ENCODE assay signal across 22 mouse cellular contexts in genomic region chr5:21032626-21033025, GRCm38 (mm10). TPM values are rescaled to one million over a fixed set of nuclear protein-coding genes. Genes with fewer than 3 reads are reported as not detected.
DNase-seq lines count a peak whose midpoint lies in the region; ATAC-seq and TF ChIP-seq lines count a peak whose summit lies in the region.
"Had no signal": no experiment of that assay in that cellular context is flagged by ENCODE, and none has a peak within 500 bp of the region (broad histone marks: within the 10 kb centered on the region; RNA-seq: fewer than 3 reads in every experiment).

No protein-coding gene starts in this region.

- dilution Hi-C loops in CH12.LX (cut with MboI; ENCODE audit: extremely low pct_ligation_motif_present, extremely low pct_unique_long_range_greater_than_20kb, low sequenced_read_pairs) = no loop called here

- no peaks in the 10 kb centered on the region for H3K4me1 ChIP-seq in midbrain, embryonic 11.5 days (ENCODE audit: control insufficient read depth, insufficient read depth, low read length)
- H3K4me1 ChIP-seq in midbrain, embryonic 13.5 days (replicated peaks) = peaks cover 17% of the 10 kb centered on the region
- peaks cover 16 to 80% of the 10 kb centered on the region in 2 experiments for H3K4me1 ChIP-seq in CH12.LX (ENCODE audit: control insufficient read depth in 1 of 2, insufficient read depth in 2 of 2)

- H3K27ac ChIP-seq in midbrain, embryonic 11.5 days (ENCODE audit: low read depth, low read length) = no peak overlapping the region
- H3K27ac ChIP-seq in midbrain, embryonic 13.5 days = no peak overlapping the region
- no peak overlapping the region for H3K27ac ChIP-seq in CH12.LX (ENCODE audit: insufficient read depth, low read depth)

- no peak for TF ChIP-seq RAD21 in CH12.LX (IDR thresholded peaks at IDR 0.05; ENCODE audit: low read depth, low read length)

- H3K9me3 ChIP-seq in midbrain, embryonic 11.5 days (ENCODE audit: control insufficient read depth, low read length) = no peaks in the 10 kb centered on the region
- H3K9me3 ChIP-seq in midbrain, embryonic 13.5 days = no peaks in the 10 kb centered on the region
- H3K9me3 ChIP-seq in CH12.LX (replicated peaks; ENCODE audit: low read length) = peaks cover 2% of the 10 kb centered on the region
- H3K9me3 ChIP-seq: G1E had no signal

- TF ChIP-seq CTCF in CH12.LX (conservative IDR thresholded peaks at IDR 0.05 in 1 of 2, IDR thresholded peaks at IDR 0.05 in 1 of 2; ENCODE audit: low read depth in 2 of 2, low read length in 2 of 2) = no peak

- no peaks in the 10 kb centered on the region; the same call in 1 of the 2 replicates for H3K36me3 ChIP-seq in midbrain, embryonic 11.5 days (ENCODE audit: control insufficient read depth, insufficient read depth, low read length)
- peaks cover 5% of the 10 kb centered on the region for H3K36me3 ChIP-seq in midbrain, embryonic 13.5 days
- H3K36me3 ChIP-seq in CH12.LX (replicated peaks in 1 of 2; ENCODE audit: control insufficient read depth in 1 of 2, insufficient read depth in 1 of 2, low read length in 1 of 2) = peaks cover 0 to 9% of the 10 kb centered on the region in 2 experiments

- no peak for TF ChIP-seq POLR2A in CH12.LX (IDR thresholded peaks at IDR 0.05; ENCODE audit: low read depth, low read length)

- no peak overlapping the region for H3K9ac ChIP-seq in midbrain, embryonic 11.5 days (ENCODE audit: low read length)
- no peak overlapping the region for H3K9ac ChIP-seq in midbrain, embryonic 13.5 days (replicated peaks)
- H3K9ac ChIP-seq in CH12.LX (ENCODE audit: insufficient read depth, low read depth) = no peak overlapping the region

- DNase-seq in midbrain, embryonic 11.5 days (ENCODE audit: low spot score, missing footprints) = peak; percentile 68
- DNase-seq in A20 (ENCODE audit: low read depth, low spot score) = peak; percentile 82
- DNase-seq in CH12.LX (ENCODE audit: extremely low read depth) = peak; percentile 74
- DNase-seq in ovary, postnatal 10 days (ENCODE audit: low spot score) = no peak
- DNase-seq in spleen, adult 18-20 months = no peak
- DNase-seq: adrenal gland, adult 2 months; adrenal gland, adult 8-10 months; adrenal gland, postnatal 10 days; adrenal gland, postnatal 14 days; adrenal gland, postnatal 25 days; adrenal gland, postnatal 36 days; B cell, adult 2 months; cerebellum, adult 11 months; cerebellum, adult 11-12 months; cerebellum, adult 18-20 months; cerebellum, adult 2 months; cerebellum, adult 8-10 months had no signal

- no peak overlapping the region for H3K4me3 ChIP-seq in midbrain, embryonic 11.5 days (ENCODE audit: low read depth, low read length)
- H3K4me3 ChIP-seq in midbrain, embryonic 13.5 days (replicated peaks) = no peak overlapping the region
- no peak overlapping the region for H3K4me3 ChIP-seq in CH12.LX (replicated peaks in 1 of 3; ENCODE audit: low read depth in 2 of 3, low read length in 2 of 3, poor library complexity in 1 of 3)

- peaks cover 3% of the 10 kb centered on the region; the same call in 1 of the 2 replicates for H3K79me2 ChIP-seq in CH12.LX (replicated peaks; ENCODE audit: control insufficient read depth, extremely low read depth, insufficient read depth, poor library complexity, severe bottlenecking)

- WGBS in midbrain, embryonic 11.5 days = 79% methylated on average over 3 of the region's 3 CpGs
- 65% methylated on average over 3 of the region's 3 CpGs for WGBS in midbrain, embryonic 13.5 days

- H3K27me3 ChIP-seq in midbrain, embryonic 11.5 days (ENCODE audit: control insufficient read depth, insufficient read depth, low read length) = no peaks in the 10 kb centered on the region
- H3K27me3 ChIP-seq in midbrain, embryonic 13.5 days = no peaks in the 10 kb centered on the region
- H3K27me3 ChIP-seq in CH12.LX (replicated peaks) = no peaks in the 10 kb centered on the region
- H3K27me3 ChIP-seq: Patski had no signal

- no peak overlapping the region for H3K4me2 ChIP-seq in midbrain, embryonic 11.5 days
- no peak overlapping the region for H3K4me2 ChIP-seq in midbrain, embryonic 13.5 days (replicated peaks)
- H3K4me2 ChIP-seq in CH12.LX (ENCODE audit: insufficient read depth, low read depth, poor library complexity, severe bottlenecking) = peak overlapping the region; percentile 71

- ATAC-seq in midbrain, embryonic 11.5 days (ENCODE audit: low FRiP score) = no peak
- no peak for ATAC-seq in midbrain, embryonic 13.5 days
- ATAC-seq: activated CD4-positive, CD25-positive, alpha-beta regulatory T cell, adult 4 months; CD4-positive, CD25-positive, alpha-beta regulatory T cell, adult 4 months; Patski had no signal

- peak; percentile 99 for TF ChIP-seq EP300 in CH12.LX (IDR thresholded peaks at IDR 0.05; ENCODE audit: low read length)

- in situ Hi-C loops in CH12.LX (cut with MboI; ENCODE audit: low pct_ligation_motif_present, low pct_unique_long_range_greater_than_20kb, low sequenced_read_pairs) = loop anchor here (25.0 kb wide), 1 partner anchor 380 kb away; the partner anchor contains the start of genes Ccdc146 and Fam185a

TF ChIP-seq in CH12.LX, 34 proteins besides CTCF, POLR2A, EP300 and RAD21:
- TF ChIP-seq MXI1 (IDR thresholded peaks at IDR 0.05; ENCODE audit: low read depth, low read length) (no peak), ELF1 (IDR thresholded peaks at IDR 0.05; ENCODE audit: low read depth, low read length) (0 out of 2 replicates have a peak, but pooled peaks have one; percentile 12), IRF4 (IDR thresholded peaks at IDR 0.05; ENCODE audit: low read depth, low read length) (peak; percentile 97), ETS1 (conservative IDR thresholded peaks at IDR 0.05; ENCODE audit: low read depth, low read length) (peak; percentile 78), TCF12 (IDR thresholded peaks at IDR 0.05; ENCODE audit: low read depth, low read length) (peak; percentile 95), MEF2A (IDR thresholded peaks at IDR 0.05; ENCODE audit: borderline replicate concordance, low read depth, low read length) (peak; percentile 67), RCOR1 (conservative IDR thresholded peaks at IDR 0.05; ENCODE audit: low read depth, low read length) (peak; percentile 98), KAT2A (IDR thresholded peaks at IDR 0.05; ENCODE audit: insufficient replicate concordance, low read length) (no peak), JUN (IDR thresholded peaks at IDR 0.05; ENCODE audit: insufficient read depth, low read depth, low read length) (peak; percentile 84), ZNF384 (IDR thresholded peaks at IDR 0.05; ENCODE audit: low read depth, low read length) (peak; percentile 22; the same call in 1 of the 2 replicates), JUND (conservative IDR thresholded peaks at IDR 0.05; ENCODE audit: low read depth, low read length) (peak; percentile 92), UBTF (IDR thresholded peaks at IDR 0.05; ENCODE audit: low read depth, low read length) (no peak), NRF1 (IDR thresholded peaks at IDR 0.05; ENCODE audit: low read depth, low read length) (no peak), MAFK (IDR thresholded peaks at IDR 0.05; ENCODE audit: insufficient replicate concordance, low read length) (peak; percentile 65), BHLHE40 (IDR thresholded peaks at IDR 0.05; ENCODE audit: low read depth, low read length) (peak; percentile 83)

RNA-seq across cellular contexts. Expression of gene Ptpn12, which starts 23.1 kb away (rescaled TPM):
- polyA plus RNA-seq in midbrain, embryonic 11.5 days (2014; fragmentation: Nextera tagmentation; extraction: Ambion mirVana) = 28.0 and 29.6 TPM in 2 replicates
- polyA plus RNA-seq in midbrain, embryonic 13.5 days (2015; fragmentation: Nextera tagmentation; extraction: Ambion mirVana) = 29.1 TPM in 2 replicates
- total RNA-seq in CH12.LX (2012; rRNA removed) (3.2 and 4.1 TPM in 2 replicates), CH12.LX (2014; rRNA removed) (15.9 and 16.5 TPM in 2 replicates)
- 12.7 and 14.4 TPM in 2 replicates for polyA plus RNA-seq in CH12.LX (2012; ENCODE audit: insufficient read length, low read depth)

Comparison
In these comparisons a context has a peak if more than half of its experiments do, and no peak if none do; other contexts are left out.
1. DNase-seq: peak in midbrain, embryonic 11.5 days (single experiment), A20 (single experiment) and CH12.LX (single experiment); none in ovary, postnatal 10 days (single experiment) and spleen, adult 18-20 months (0 of 2).